ENCODE assay signal across 20 mouse cellular contexts in the genomic region with DNA sequence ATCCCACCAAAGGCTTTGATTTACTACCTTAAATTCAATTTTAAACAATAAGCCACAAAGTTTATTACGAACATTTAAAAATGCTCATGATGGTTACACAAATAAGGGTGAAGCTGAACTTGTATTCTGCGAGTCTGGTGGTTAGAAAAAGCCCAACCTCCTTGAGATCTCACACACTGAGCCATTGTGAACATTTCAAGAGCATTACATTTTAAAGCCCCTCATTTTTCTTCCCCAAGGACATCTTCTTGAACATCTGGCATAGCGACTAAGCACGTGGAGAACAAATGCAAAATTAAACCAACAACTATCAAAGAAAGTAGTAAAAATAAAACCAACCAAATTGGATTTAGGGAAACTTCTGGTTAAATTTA.
"Had no signal": no experiment of that assay in that cellular context is flagged by ENCODE, and none has a peak within 500 bp of the region (broad histone marks: within the 10 kb centered on the region; RNA-seq: fewer than 3 reads in every experiment).

No protein-coding gene starts in this region.

- H3K4me3 ChIP-seq: gastrocnemius, adult 2 months; heart, embryonic 10.5 days; heart, embryonic 12.5 days; hindbrain, embryonic 10.5 days; hindbrain, embryonic 12.5 days; intestine, embryonic 15.5 days; layer of hippocampus, adult 2 months; left cerebral cortex, adult 2 months; limb, embryonic 15.5 days had no signal

- H3K4me2 ChIP-seq: heart, embryonic 12.5 days; hindbrain, embryonic 12.5 days; hindbrain, embryonic 14.5 days; intestine, embryonic 15.5 days; limb, embryonic 15.5 days had no signal

- H3K36me3 ChIP-seq: heart, embryonic 10.5 days; heart, embryonic 12.5 days; hindbrain, embryonic 10.5 days; hindbrain, embryonic 12.5 days; intestine, embryonic 15.5 days; limb, embryonic 15.5 days had no signal

- ATAC-seq: hindbrain, embryonic 16.5 days; inflammation-experienced regulatory T-cells, adult 6 months; intestine, embryonic 15.5 days; intestine, postnatal 0 days had no signal

- H3K4me1 ChIP-seq: heart, embryonic 10.5 days; heart, embryonic 12.5 days; hindbrain, embryonic 10.5 days; hindbrain, embryonic 12.5 days; intestine, embryonic 15.5 days had no signal

- H3K27ac ChIP-seq: gastrocnemius, adult 2 months; heart, embryonic 10.5 days; hindbrain, embryonic 10.5 days; hindbrain, embryonic 12.5 days; hindbrain, embryonic 14.5 days; intestine, embryonic 15.5 days; layer of hippocampus, adult 2 months; left cerebral cortex, adult 2 months had no signal

- DNase-seq: gastrocnemius, postnatal 25 days; heart, postnatal 4 days; kidney, adult 18-20 months; kidney, adult 8-10 months; kidney, postnatal 10 days; kidney, postnatal 25 days; kidney, postnatal 4 days had no signal

- H3K9me3 ChIP-seq: heart, embryonic 10.5 days; heart, embryonic 12.5 days; hindbrain, embryonic 10.5 days; hindbrain, embryonic 12.5 days; intestine, embryonic 15.5 days; limb, embryonic 15.5 days had no signal

- H3K27me3 ChIP-seq: heart, embryonic 12.5 days; hindbrain, embryonic 12.5 days; intestine, embryonic 15.5 days; limb, embryonic 15.5 days had no signal

- H3K9ac ChIP-seq: heart, embryonic 12.5 days; hindbrain, embryonic 12.5 days; hindbrain, embryonic 14.5 days; intestine, embryonic 15.5 days; limb, embryonic 15.5 days had no signal
